Mouse (Mus musculus) embryonic facial prominence, embryonic 11.5 days (tissue): Measurements from ENCODE around the gene Mettl27. TPM values are rescaled to one million over a fixed set of nuclear protein-coding genes. Genes with fewer than 3 reads are reported as not detected.

Experiments used
- ATAC-seq: fragments of 200-750 bp; cut with Nextera tagmentation; replicated peaks from 2 replicates; pipeline ENCODE4 v1.8.0; 2017; ENCODE audit warnings: low read depth; ENCODE audit not compliant: insufficient number of reproducible peaks, low FRiP score, low TSS enrichment
- DNase-seq: peaks from one replicate; pipeline ENCODE4 v3.0.0-alpha.2; 2015; ENCODE audit warnings: low spot score
- H3K27ac ChIP-seq: fragments of 300-500 bp; sonication (generic); replicated peaks from 2 replicates; pipeline ENCODE4 v1.5.1; 2014; ENCODE audit warnings: mild to moderate bottlenecking, low read depth, low read length, control low read depth
- H3K27me3 ChIP-seq: fragments of 300-500 bp; sonication (generic); 2 replicates; pipeline ENCODE4 v1.6.1; 2014; ENCODE audit warnings: mild to moderate bottlenecking, low read length, moderate library complexity, mixed read lengths; ENCODE audit not compliant: control insufficient read depth, insufficient read depth
- H3K36me3 ChIP-seq: fragments of 300-500 bp; sonication (generic); replicated peaks from 2 replicates; pipeline ENCODE4 v1.6.1; 2014; ENCODE audit warnings: low read depth, mild to moderate bottlenecking, low read length, moderate library complexity, mixed read lengths; ENCODE audit not compliant: control insufficient read depth, insufficient read depth
- H3K4me1 ChIP-seq: fragments of 300-500 bp; sonication (generic); 2 replicates; pipeline ENCODE4 v1.6.1; 2014; ENCODE audit warnings: low read length, mixed read lengths; ENCODE audit not compliant: control insufficient read depth, insufficient read depth
- H3K4me2 ChIP-seq: fragments of 300-500 bp; sonication (generic); 2 replicates; pipeline ENCODE4 v1.6.1; 2014; ENCODE audit warnings: low read depth, mild to moderate bottlenecking, control low read depth, low read length, moderate library complexity
- H3K4me3 ChIP-seq: fragments of 300-500 bp; sonication (generic); 2 replicates; pipeline ENCODE4 v1.5.1; 2014; ENCODE audit warnings: low read depth, low read length, control low read depth
- H3K9ac ChIP-seq: fragments of 300-500 bp; sonication (generic); replicated peaks from 2 replicates; pipeline ENCODE4 v1.6.1; 2014; ENCODE audit warnings: mild to moderate bottlenecking, control low read depth, low read length
- H3K9me3 ChIP-seq: fragments of 300-500 bp; sonication (generic); replicated peaks from 2 replicates; pipeline ENCODE4 v1.6.1; 2016; ENCODE audit warnings: mild to moderate bottlenecking, low read length, inconsistent platforms, mixed read lengths; ENCODE audit not compliant: control insufficient read depth
- WGBS: fragments of 180-500 bp; shearing (Covaris S2); extraction: QIAGEN DNeasy Blood & Tissue Kit; methylation state at CpG from one replicate; pipeline ENCODE4 v1.1.7; 2014; 5-methylcytosine and 5-hydroxymethylcytosine counted together
- polyA plus RNA-seq: library from polyadenylated mRNA; unstranded; fragments of >200 nt; fragmentation: Nextera tagmentation; extraction: Ambion mirVana; gene quantifications from 2 replicates; pipeline ENCODE4 v1.2.1, GENCODE M21; 2014

The Mettl27 gene
- polyA plus RNA-seq, 1 experiment from 2014 or later: 9.7 TPM

- DNase-seq (no peak), ATAC-seq (no peak)
- no peak overlapping the region for H3K9ac ChIP-seq
- no peak overlapping the region for H3K27ac ChIP-seq
- no peaks in the 10 kb centered on the region for H3K9me3 ChIP-seq
- no peak overlapping the region for H3K4me3 ChIP-seq
- no peaks in the 10 kb centered on the region for H3K36me3 ChIP-seq
- 82% methylated on average over 8 of the region's 8 CpGs for WGBS
- H3K4me2 ChIP-seq: no peak overlapping the region
- no peaks in the 10 kb centered on the region for H3K27me3 ChIP-seq
- H3K4me1 ChIP-seq: no peaks in the 10 kb centered on the region
These were observed 35.2 kb upstream of the Mettl27 start for GRCm38 (mm10) chr5:134896965-134897364.

- no peak overlapping the region for H3K27ac ChIP-seq
- H3K9me3 ChIP-seq: no peaks in the 10 kb centered on the region
- no peaks in the 10 kb centered on the region for H3K4me1 ChIP-seq
- H3K4me2 ChIP-seq: no peak overlapping the region
- no peaks in the 10 kb centered on the region for H3K36me3 ChIP-seq
- no peaks in the 10 kb centered on the region for H3K27me3 ChIP-seq
- no peak overlapping the region for H3K9ac ChIP-seq
- WGBS: 59% methylated on average over 17 of the region's 17 CpGs
- no peak overlapping the region for H3K4me3 ChIP-seq
- ATAC-seq (no peak), DNase-seq (no peak)
These were observed 34.6 kb upstream of the Mettl27 start for GRCm38 (mm10) chr5:134897596-134897995.

- ATAC-seq (no peak), DNase-seq (peak; percentile 78)
- H3K27me3 ChIP-seq: no peaks in the 10 kb centered on the region
- H3K9ac ChIP-seq: no peak overlapping the region
- H3K27ac ChIP-seq: no peak overlapping the region
- 33% methylated on average over 12 of the region's 12 CpGs for WGBS
- H3K36me3 ChIP-seq: no peaks in the 10 kb centered on the region
- no peaks in the 10 kb centered on the region for H3K4me1 ChIP-seq
- no peak overlapping the region for H3K4me3 ChIP-seq
- H3K4me2 ChIP-seq: no peak overlapping the region
- no peaks in the 10 kb centered on the region for H3K9me3 ChIP-seq
These were observed 31.0 kb upstream of the Mettl27 start for GRCm38 (mm10) chr5:134901012-134901643.

- Histone ChIP-seq H3K4me2 (no peak overlapping the region), H3K36me3 (no peaks in the 10 kb centered on the region), H3K27me3 (no peaks in the 10 kb centered on the region), H3K4me3 (no peak overlapping the region), H3K4me1 (no peaks in the 10 kb centered on the region), H3K27ac (no peak overlapping the region), H3K9me3 (no peaks in the 10 kb centered on the region), H3K9ac (no peak overlapping the region)
- 72% methylated on average over 8 of the region's 8 CpGs for WGBS
- DNase-seq (no peak), ATAC-seq (no peak)
These were observed 30.5 kb upstream of the Mettl27 start for GRCm38 (mm10) chr5:134901644-134902027.

- 0 out of 2 replicates have a peak within 1 kb of the TSS, but pooled peaks have one; percentile 22 for H3K9ac ChIP-seq
- no peak within 1 kb of the TSS for H3K4me2 ChIP-seq
- H3K9me3 ChIP-seq: no peaks in the 10 kb centered on the region
- H3K4me1 ChIP-seq: no peaks in the 10 kb centered on the region
- 78% methylated on average over 6 of the region's 6 CpGs for WGBS
- DNase-seq (no peak), ATAC-seq (no peak)
- no peaks in the 10 kb centered on the region for H3K36me3 ChIP-seq
- no peaks in the 10 kb centered on the region for H3K27me3 ChIP-seq
- no peak within 1 kb of the TSS for H3K4me3 ChIP-seq
- no peak within 1 kb of the TSS for H3K27ac ChIP-seq
These were observed 25.5 kb upstream of the Mettl27 start, which contains the start of gene Tmem270 for GRCm38 (mm10) chr5:134906633-134907032. TSS of gene Tmem270 (minus strand) at chr5:134906733.

- no peaks in the 10 kb centered on the region for H3K27me3 ChIP-seq
- whole genome bisulfite sequencing: under 1% methylated on average over 13 of the region's 13 CpGs
- H3K9me3 ChIP-seq: no peaks in the 10 kb centered on the region
- no peak overlapping the region for H3K4me3 ChIP-seq
- H3K4me1 ChIP-seq: no peaks in the 10 kb centered on the region
- no peak overlapping the region for H3K27ac ChIP-seq
- 0 out of 2 replicates have a peak overlapping the region, but pooled peaks have one; percentile 22 for H3K9ac ChIP-seq
- DNase-seq (peak; percentile 93), ATAC-seq (peak; percentile 88)
- H3K4me2 ChIP-seq: no peak overlapping the region
- H3K36me3 ChIP-seq: no peaks in the 10 kb centered on the region
These were observed 25.0 kb upstream of the Mettl27 start for GRCm38 (mm10) chr5:134907135-134907534.

GRCm38 (mm10) chr5:134911901-134912300 is 20.3 kb upstream of the Mettl27 start:
- H3K27me3 ChIP-seq: no peaks in the 10 kb centered on the region; the same call in 1 of the 2 replicates
- H3K9ac ChIP-seq: no peak overlapping the region
- ATAC-seq (no peak), DNase-seq (no peak)
- H3K4me1 ChIP-seq: no peaks in the 10 kb centered on the region
- H3K36me3 ChIP-seq: no peaks in the 10 kb centered on the region
- 80% methylated on average over 2 of the region's 2 CpGs for WGBS
- H3K27ac ChIP-seq: no peak overlapping the region
- H3K4me2 ChIP-seq: no peak overlapping the region
- no peak overlapping the region for H3K4me3 ChIP-seq
- H3K9me3 ChIP-seq: no peaks in the 10 kb centered on the region

GRCm38 (mm10) chr5:134913352-134913751 is 18.8 kb upstream of the Mettl27 start:
- H3K4me3 ChIP-seq: no peak overlapping the region
- H3K9me3 ChIP-seq: no peaks in the 10 kb centered on the region
- WGBS: 79% methylated on average over 3 of the region's 3 CpGs
- no peak overlapping the region for H3K27ac ChIP-seq
- H3K36me3 ChIP-seq: no peaks in the 10 kb centered on the region
- ATAC-seq: no peak
- no peak for DNase-seq
- H3K9ac ChIP-seq: no peak overlapping the region
- no peaks in the 10 kb centered on the region for H3K4me1 ChIP-seq
- H3K4me2 ChIP-seq: no peak overlapping the region
- no peaks in the 10 kb centered on the region; the same call in 1 of the 2 replicates for H3K27me3 ChIP-seq
